Mouse (Mus musculus) liver, embryonic 16.5 days (tissue): Measurements from ENCODE around the gene Sfxn2. TPM values are rescaled to one million over a fixed set of nuclear protein-coding genes. Genes with fewer than 3 reads are reported as not detected.

Experiments
- ATAC-seq: fragments of 200-750 bp; cut with Nextera tagmentation; 2 replicates; pipeline ENCODE4 v1.8.0; 2017; ENCODE audit warnings: low read depth, mild to moderate bottlenecking, moderate number of reproducible peaks, moderate library complexity
- H3K27ac ChIP-seq: fragments of 300-500 bp; sonication (generic); 2 replicates; pipeline ENCODE4 v1.5.1; 2014; ENCODE audit warnings: mild to moderate bottlenecking, low read length
- H3K27me3 ChIP-seq: fragments of 300-500 bp; sonication (generic); 2 replicates; pipeline ENCODE4 v1.6.1; 2014; ENCODE audit warnings: low read depth, low read length, mixed read lengths; ENCODE audit not compliant: control insufficient read depth, insufficient read depth
- H3K36me3 ChIP-seq: fragments of 300-500 bp; sonication (generic); 2 replicates; pipeline ENCODE4 v1.6.1; 2014; ENCODE audit warnings: mild to moderate bottlenecking; ENCODE audit not compliant: control insufficient read depth, insufficient read depth
- H3K4me1 ChIP-seq: fragments of 300-500 bp; sonication (generic); 2 replicates; pipeline ENCODE4 v1.6.1; 2014; ENCODE audit warnings: low read depth, low read length, mixed read lengths; ENCODE audit not compliant: control insufficient read depth
- H3K4me2 ChIP-seq: fragments of 300-500 bp; sonication (generic); 2 replicates; pipeline ENCODE4 v1.6.1; 2014; ENCODE audit warnings: low read depth, low read length, mixed read lengths
- H3K4me3 ChIP-seq: fragments of 300-500 bp; sonication (generic); 2 replicates; pipeline ENCODE4 v1.5.1; 2014; ENCODE audit warnings: low read depth, mild to moderate bottlenecking, low read length
- H3K9ac ChIP-seq: fragments of 300-500 bp; sonication (generic); 2 replicates; pipeline ENCODE4 v1.6.1; 2014; ENCODE audit warnings: low read depth, low read length
- H3K9me3 ChIP-seq: fragments of 300-500 bp; sonication (generic); replicated peaks from 2 replicates; pipeline ENCODE4 v1.6.1; 2016; ENCODE audit warnings: low read length; ENCODE audit not compliant: control insufficient read depth
- WGBS: fragments of 180-500 bp; shearing (Covaris S2); extraction: QIAGEN DNeasy Blood & Tissue Kit; methylation state at CpG from one replicate; pipeline ENCODE4 v1.1.7; 2014; ENCODE audit not compliant: insufficient replicate concordance; 5-methylcytosine and 5-hydroxymethylcytosine counted together
- polyA plus RNA-seq: library from polyadenylated mRNA; unstranded; fragments of >200 nt; fragmentation: Nextera tagmentation; extraction: Ambion mirVana; gene quantifications from 2 replicates; pipeline ENCODE4 v1.2.1, GENCODE M21; 2015

The Sfxn2 gene
- 33.4 and 37.6 TPM in 2 replicates for polyA plus RNA-seq

GRCm38 (mm10) chr19:46572951-46573937 is at the start of gene Sfxn2, which contains the start of gene Arl3:
Sfxn2 (plus strand) TSS chr19:46573365.
Arl3 (minus strand) TSS chr19:46573198.
- peaks cover 20% of the 10 kb centered on the region for H3K4me1 ChIP-seq

GRCm38 (mm10) chr19:46523480-46524151 is 49.5 kb upstream of the Sfxn2 start:
- H3K4me3 ChIP-seq: no peak overlapping the region
- H3K36me3 ChIP-seq: no peaks in the 10 kb centered on the region
- no peak overlapping the region; the same call in 1 of the 2 replicates for H3K27ac ChIP-seq
- H3K9ac ChIP-seq: 0 out of 2 replicates have a peak overlapping the region, but pooled peaks have one; percentile 17
- peak overlapping the region; percentile 38 for H3K4me2 ChIP-seq
- H3K4me1 ChIP-seq: peaks cover 39% of the 10 kb centered on the region
- no peaks in the 10 kb centered on the region for H3K9me3 ChIP-seq
- peaks cover 23% of the 10 kb centered on the region for H3K27me3 ChIP-seq
- WGBS: 18% methylated on average over 20 of the region's 20 CpGs
- no peak for ATAC-seq

More at GRCm38 (mm10) chr19:46572951-46573937, at the start of gene Sfxn2, which contains the start of gene Arl3:
- under 1% methylated on average over 57 of the region's 67 CpGs for WGBS
- H3K27me3 ChIP-seq: no peaks in the 10 kb centered on the region
- peak; percentile 94 for ATAC-seq
- peak within 1 kb of the TSS; percentile 73 for H3K4me2 ChIP-seq
- no peaks in the 10 kb centered on the region for H3K9me3 ChIP-seq
- H3K27ac ChIP-seq: peak within 1 kb of the TSS; percentile 69
- no peaks in the 10 kb centered on the region for H3K36me3 ChIP-seq
- peak within 1 kb of the TSS; percentile 79 for H3K4me3 ChIP-seq
- peak within 1 kb of the TSS; percentile 74 for H3K9ac ChIP-seq

- Histone ChIP-seq H3K27ac (no peak overlapping the region; the same call in 1 of the 2 replicates), H3K9ac (0 out of 2 replicates have a peak overlapping the region, but pooled peaks have one; percentile 17), H3K9me3 (no peaks in the 10 kb centered on the region), H3K4me1 (peaks cover 41% of the 10 kb centered on the region), H3K36me3 (no peaks in the 10 kb centered on the region), H3K4me2 (peak overlapping the region; percentile 38), H3K27me3 (peaks cover 23% of the 10 kb centered on the region), H3K4me3 (no peak overlapping the region)
- 21% methylated on average over 6 of the region's 6 CpGs for WGBS
- ATAC-seq: no peak
These were observed 49.0 kb upstream of the Sfxn2 start for GRCm38 (mm10) chr19:46524152-46524544.

- H3K9ac ChIP-seq: no peak overlapping the region
- peaks cover 47% of the 10 kb centered on the region for H3K4me1 ChIP-seq
- no peak overlapping the region for H3K27ac ChIP-seq
- H3K36me3 ChIP-seq: no peaks in the 10 kb centered on the region
- peak; percentile 33 for ATAC-seq
- H3K4me3 ChIP-seq: no peak overlapping the region
- H3K9me3 ChIP-seq: no peaks in the 10 kb centered on the region
- H3K27me3 ChIP-seq: peaks cover 23% of the 10 kb centered on the region
- WGBS: 31% methylated on average over 13 of the region's 14 CpGs
- H3K4me2 ChIP-seq: peak overlapping the region; percentile 38
These were observed 48.4 kb upstream of the Sfxn2 start for GRCm38 (mm10) chr19:46524601-46525321.

GRCm38 (mm10) chr19:46525691-46526631 is 47.2 kb upstream of the Sfxn2 start:
- H3K4me1 ChIP-seq: peaks cover 51% of the 10 kb centered on the region
- 76% methylated on average over 10 of the region's 10 CpGs for WGBS

GRCm38 (mm10) chr19:46527632-46528528 is 45.3 kb upstream of the Sfxn2 start:
- H3K9ac ChIP-seq: peak overlapping the region; percentile 35; the same call in 1 of the 2 replicates
- ATAC-seq: no peak
- H3K27me3 ChIP-seq: peaks cover 20% of the 10 kb centered on the region
- peaks cover 64% of the 10 kb centered on the region for H3K4me1 ChIP-seq
- no peak overlapping the region for H3K27ac ChIP-seq
- peak overlapping the region; percentile 67 for H3K4me2 ChIP-seq
- no peaks in the 10 kb centered on the region for H3K9me3 ChIP-seq
- 36% methylated on average over 17 of the region's 17 CpGs for WGBS
- H3K36me3 ChIP-seq: no peaks in the 10 kb centered on the region
- peak overlapping the region; percentile 23 for H3K4me3 ChIP-seq

More at GRCm38 (mm10) chr19:46525691-46526631, 47.2 kb upstream of the Sfxn2 start:
- no peak for ATAC-seq
- H3K4me2 ChIP-seq: no peak overlapping the region
- H3K27me3 ChIP-seq: peaks cover 23% of the 10 kb centered on the region
- H3K9me3 ChIP-seq: no peaks in the 10 kb centered on the region
- no peak overlapping the region for H3K4me3 ChIP-seq
- H3K36me3 ChIP-seq: no peaks in the 10 kb centered on the region
- no peak overlapping the region for H3K27ac ChIP-seq
- H3K9ac ChIP-seq: no peak overlapping the region

GRCm38 (mm10) chr19:46528529-46529213 is 44.5 kb upstream of the Sfxn2 start:
- H3K27ac ChIP-seq: peak overlapping the region; percentile 19; the same call in 1 of the 2 replicates
- peak overlapping the region; percentile 35 for H3K9ac ChIP-seq
- H3K4me3 ChIP-seq: peak overlapping the region; percentile 23
- H3K36me3 ChIP-seq: no peaks in the 10 kb centered on the region
- WGBS: 1% methylated on average over 20 of the region's 20 CpGs
- ATAC-seq: peak; percentile 44
- H3K9me3 ChIP-seq: no peaks in the 10 kb centered on the region
- peaks cover 13% of the 10 kb centered on the region for H3K27me3 ChIP-seq
- peak overlapping the region; percentile 67 for H3K4me2 ChIP-seq
- H3K4me1 ChIP-seq: peaks cover 60% of the 10 kb centered on the region
